Mouse (Mus musculus) MEL (cell line): ENCODE measurements around the gene Pcca.

Experiments used
- CTCF ChIP-seq, 3 experiments: IDR thresholded peaks in 2 of 3; conservative IDR thresholded peaks in 1 of 3; 2 replicates each; pipeline ENCODE4 v1.5.1; 2011 to 2012; ENCODE audit warnings: low read length in 3 of 3, low read depth in 2 of 3, mild to moderate bottlenecking in 2 of 3, improper control_type of control experiment in 1 of 3, inconsistent platforms in 1 of 3, mixed read lengths in 1 of 3, moderate library complexity in 1 of 3; ENCODE audit not compliant: control insufficient read depth in 1 of 3, insufficient read depth in 1 of 3, poor library complexity in 1 of 3, severe bottlenecking in 1 of 3
- POLR2A ChIP-seq, 2 experiments: IDR thresholded peaks; 2 replicates each; pipeline ENCODE4 v1.6.1; 2011 to 2012; ENCODE audit warnings: low read length in 2 of 2, mild to moderate bottlenecking in 2 of 2, control low read depth in 1 of 2, improper control_type of control experiment in 1 of 2, low read depth in 1 of 2, moderate library complexity in 1 of 2; ENCODE audit not compliant: control insufficient read depth in 1 of 2, insufficient read depth in 1 of 2, poor library complexity in 1 of 2

DNA sequence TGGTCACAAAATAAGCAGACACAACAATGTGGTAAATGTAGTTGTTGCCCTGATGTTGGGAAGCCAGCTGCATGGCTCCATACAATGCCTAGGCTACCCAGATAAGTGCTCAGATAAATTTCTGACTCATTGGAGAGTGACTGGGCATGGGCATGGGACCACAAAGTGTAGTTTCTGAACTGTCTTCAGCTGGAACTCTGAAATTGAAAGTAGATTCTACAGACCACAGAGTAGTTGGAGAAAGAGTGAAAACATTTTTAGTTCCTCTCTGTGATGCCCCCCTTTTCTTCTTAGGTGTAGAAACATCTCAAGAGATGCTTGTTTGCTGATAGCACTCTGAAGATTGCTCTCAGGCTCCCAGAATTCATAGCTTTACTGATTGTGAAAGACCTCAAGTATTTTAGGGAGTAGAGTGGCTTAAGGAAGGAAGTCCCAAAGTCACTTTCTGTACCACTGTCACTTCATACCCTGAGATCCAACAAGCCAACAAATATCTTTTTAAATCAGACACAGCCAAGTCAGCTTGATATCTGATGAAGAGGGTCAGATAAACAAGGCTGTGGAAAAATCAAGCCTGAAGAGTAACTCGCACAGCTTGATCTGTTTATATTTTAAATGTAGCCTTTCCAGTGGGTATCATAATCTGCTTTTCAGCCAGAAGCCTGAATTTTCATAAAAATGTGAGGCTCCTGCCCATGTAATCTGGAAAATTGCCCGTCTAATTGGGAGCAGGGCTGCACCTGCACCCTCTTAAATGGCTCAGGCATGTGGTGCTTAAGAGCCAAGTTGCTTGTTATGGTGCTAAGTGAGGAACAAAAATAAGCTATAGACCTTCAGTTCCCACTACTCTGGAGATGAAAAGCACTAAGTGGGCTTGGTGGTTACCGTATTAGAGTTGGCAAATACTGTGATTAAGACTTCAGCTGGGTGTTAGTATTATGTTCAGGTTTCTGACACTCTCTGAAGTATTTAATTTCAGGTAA, 214.0 kb downstream of the Pcca start:
- no peak for TF ChIP-seq POLR2A (IDR thresholded peaks at IDR 0.05; ENCODE audit: control insufficient read depth in 1 of 2, insufficient read depth in 1 of 2, low read depth in 1 of 2, low read length in 2 of 2, poor library complexity in 1 of 2)
- TF ChIP-seq CTCF (IDR thresholded peaks at IDR 0.05 in 2 of 3, conservative IDR thresholded peaks at IDR 0.05 in 1 of 3; ENCODE audit: control insufficient read depth in 1 of 3, insufficient read depth in 1 of 3, low read depth in 2 of 3, low read length in 3 of 3, poor library complexity in 1 of 3, severe bottlenecking in 1 of 3) = no peak
